Mouse (Mus musculus) embryo, embryonic 10 days (tissue): Measurements from ENCODE around the gene Olfr44.

ENCODE experiments used
- DNase-seq: peaks from one replicate; pipeline ENCODE4 v3.0.0-alpha.2; 2015; ENCODE audit warnings: low spot score

Olfr44 gene

GRCm38 (mm10) chr9:39493895-39494294 lies at the start of gene Olfr44:
Gene Olfr44, minus strand, starts transcription at chr9:39493995.
- no peak for DNase-seq

- no peak for DNase-seq
These were observed 30.0 kb upstream of the Olfr44 start for GRCm38 (mm10) chr9:39523616-39524285.

- DNase-seq, result peak; percentile 6
These were observed 24.8 kb upstream of the Olfr44 start for GRCm38 (mm10) chr9:39518595-39518994.

GRCm38 (mm10) chr9:39515531-39515930 lies 21.7 kb upstream of the Olfr44 start, which contains the start of gene Olfr957:
Gene Olfr957, minus strand, starts transcription at chr9:39515809.
- no peak for DNase-seq

- no peak for DNase-seq
These were observed 15.6 kb upstream of the Olfr44 start for GRCm38 (mm10) chr9:39509412-39509811.

- peak; percentile 76 for DNase-seq
These were observed 15.2 kb upstream of the Olfr44 start for GRCm38 (mm10) chr9:39508998-39509397.

- DNase-seq, result no peak
These were observed 22.0 kb downstream of the Olfr44 start, which contains the start of gene Olfr955 for GRCm38 (mm10) chr9:39471844-39472243. Gene Olfr955, minus strand, starts transcription at chr9:39471944.

GRCm38 (mm10) chr9:39456401-39456800 lies 37.4 kb downstream of the Olfr44 start, which contains the start of gene Olfr954:
Gene Olfr954, plus strand, starts transcription at chr9:39456701.
- no peak for DNase-seq
